Comparison of ENCODE assay signal across 8 mouse cellular contexts in genomic region chr11:116306126-116306982, GRCm38 (mm10). TPM values are rescaled to one million over a fixed set of nuclear protein-coding genes. Genes with fewer than 3 reads are reported as not detected.
DNase-seq lines count a peak whose midpoint lies in the region; ATAC-seq and TF ChIP-seq lines count a peak whose summit lies in the region.

No protein-coding gene starts in this region.

- intact Hi-C loops in gastrocnemius, adult 2 months (cut with DNase I), result no loop called here
- intact Hi-C loops in left cerebral cortex, adult 2 months (cut with DNase I), result loop anchor here (1.0 kb wide), 1 partner anchor 32 kb away; the partner anchor contains the start of gene Srp68

- TF ChIP-seq CTCF in gastrocnemius, adult 2 months (IDR thresholded peaks at IDR 0.05), result no peak
- TF ChIP-seq CTCF in hindbrain, postnatal 0 days (IDR thresholded peaks at IDR 0.05; ENCODE audit: low read depth), result no peak
- TF ChIP-seq CTCF in left cerebral cortex, adult 2 months (IDR thresholded peaks at IDR 0.05), result no peak; the same call in 1 of the 2 replicates

- no peaks in the 10 kb centered on the region for H3K27me3 ChIP-seq in hindbrain, postnatal 0 days (ENCODE audit: insufficient read depth, low read length)

- peak overlapping the region; percentile 79 for H3K4me3 ChIP-seq in gastrocnemius, adult 2 months
- peak overlapping the region; percentile 69 for H3K4me3 ChIP-seq in hindbrain, postnatal 0 days (ENCODE audit: low read length)
- H3K4me3 ChIP-seq in left cerebral cortex, adult 2 months, result peak overlapping the region; percentile 94

- peak; percentile 97 for DNase-seq in ZHBTc4 (ENCODE audit: low read depth, low spot score)
- DNase-seq in gastrocnemius, adult 2 months, result peak; percentile 96
- peak; percentile 98 for DNase-seq in hindbrain, postnatal 0 days (ENCODE audit: low spot score)
- DNase-seq in left cerebral cortex, adult 2 months (ENCODE audit: extremely low spot score in 1 of 2, low spot score in 2 of 2), result peak; percentile 92
- peak; percentile 86 to 90 for DNase-seq in right cerebral cortex, adult 2 months (ENCODE audit: low spot score in 2 of 2)
- DNase-seq in urinary bladder, postnatal 14 days (ENCODE audit: low spot score), result peak; percentile 94

- ATAC-seq in common myeloid progenitor, adult 5-6 weeks (replicated peaks; ENCODE audit: low read depth, poor library complexity, severe bottlenecking), result peak; percentile 97
- ATAC-seq in hindbrain, postnatal 0 days, result peak; percentile 94
- ATAC-seq in megakaryocyte, adult 5-6 weeks (ENCODE audit: poor library complexity, severe bottlenecking), result peak; percentile 100

- peaks cover 4% of the 10 kb centered on the region; the same call in 1 of the 2 replicates for H3K4me1 ChIP-seq in hindbrain, postnatal 0 days (ENCODE audit: insufficient read depth, low read length)

- H3K36me3 ChIP-seq in hindbrain, postnatal 0 days (ENCODE audit: insufficient read depth, low read length), result peaks cover 22% of the 10 kb centered on the region

- 2% methylated on average over 52 of the region's 53 CpGs for WGBS in hindbrain, postnatal 0 days

- peak overlapping the region; percentile 61 for H3K4me2 ChIP-seq in hindbrain, postnatal 0 days (ENCODE audit: low read depth, low read length)

- peak overlapping the region; percentile 92 for H3K27ac ChIP-seq in gastrocnemius, adult 2 months
- peak overlapping the region; percentile 60; the same call in 1 of the 2 replicates for H3K27ac ChIP-seq in hindbrain, postnatal 0 days
- peak overlapping the region; percentile 84 for H3K27ac ChIP-seq in left cerebral cortex, adult 2 months

- peak overlapping the region; percentile 80 for H3K9ac ChIP-seq in hindbrain, postnatal 0 days (replicated peaks; ENCODE audit: low read length)

- no peaks in the 10 kb centered on the region for H3K9me3 ChIP-seq in hindbrain, postnatal 0 days (ENCODE audit: low read length)

RNA-seq across cellular contexts. Expression of gene Exoc7, which starts 0.7 kb away (rescaled TPM):
- 19.5 and 34.3 TPM in 2 replicates for total RNA-seq in common myeloid progenitor, adult 5-6 weeks (2017)
- total RNA-seq in gastrocnemius, adult 2 months (2021), result 100 to 1,000 TPM in 1 of 2 experiments, 10 to 100 TPM in 1; 74.1 to 106 TPM
- total RNA-seq in hindbrain, postnatal 0 days (2014; rRNA removed), result 84.6 and 95.3 TPM in 2 replicates
- 128 TPM in 2 replicates for polyA plus RNA-seq in hindbrain, postnatal 0 days (2015; fragmentation: Nextera tagmentation; extraction: Ambion mirVana)
- total RNA-seq in left cerebral cortex, adult 2 months (2021), result 10 to 100 TPM; 89.8 to 98.5 TPM
- 29.2 and 34.8 TPM in 2 replicates for total RNA-seq in megakaryocyte, adult 5-6 weeks (2015)
- 20.3 and 27.3 TPM in 2 replicates for total RNA-seq in megakaryocyte, adult 5-6 weeks (2017)

RNA-seq across cellular contexts. Expression of gene Galr2, which starts 25.6 kb away (rescaled TPM):
- not detected in 2 replicates for total RNA-seq in common myeloid progenitor, adult 5-6 weeks (2017)
- under 1 TPM in 1 of 2 experiments, not detected in 1; 0.33 TPM for total RNA-seq in gastrocnemius, adult 2 months (2021)
- total RNA-seq in hindbrain, postnatal 0 days (2014; rRNA removed), result 0.40 TPM in 1 of 2 replicates, not detected in the other
- polyA plus RNA-seq in hindbrain, postnatal 0 days (2015; fragmentation: Nextera tagmentation; extraction: Ambion mirVana), result 0.34 and 0.44 TPM in 2 replicates
- not detected for total RNA-seq in left cerebral cortex, adult 2 months (2021)
- not detected in 2 replicates for total RNA-seq in megakaryocyte, adult 5-6 weeks (2015)
- 0.07 TPM in 1 of 2 replicates, not detected in the other for total RNA-seq in megakaryocyte, adult 5-6 weeks (2017)

RNA-seq across cellular contexts. Expression of gene Foxj1, which starts 28.8 kb away (rescaled TPM):
- not detected in 2 replicates for total RNA-seq in common myeloid progenitor, adult 5-6 weeks (2017)
- under 1 TPM in 1 of 2 experiments, not detected in 1; 0.14 TPM for total RNA-seq in gastrocnemius, adult 2 months (2021)
- 37.6 and 40.0 TPM in 2 replicates for total RNA-seq in hindbrain, postnatal 0 days (2014; rRNA removed)
- 15.5 and 16.6 TPM in 2 replicates for polyA plus RNA-seq in hindbrain, postnatal 0 days (2015; fragmentation: Nextera tagmentation; extraction: Ambion mirVana)
- total RNA-seq in left cerebral cortex, adult 2 months (2021), result 1 to 10 TPM; 4.2 to 4.4 TPM
- total RNA-seq in megakaryocyte, adult 5-6 weeks (2015), result not detected in 2 replicates
- not detected in 2 replicates for total RNA-seq in megakaryocyte, adult 5-6 weeks (2017)

RNA-seq across cellular contexts. Expression of gene Srp68, which starts 32.3 kb away (rescaled TPM):
- total RNA-seq in common myeloid progenitor, adult 5-6 weeks (2017), result 56.9 and 62.6 TPM in 2 replicates
- total RNA-seq in gastrocnemius, adult 2 months (2021), result 10 to 100 TPM; 87.7 to 89.2 TPM
- total RNA-seq in hindbrain, postnatal 0 days (2014; rRNA removed), result 18.3 and 22.5 TPM in 2 replicates
- polyA plus RNA-seq in hindbrain, postnatal 0 days (2015; fragmentation: Nextera tagmentation; extraction: Ambion mirVana), result 50.4 and 50.8 TPM in 2 replicates
- 10 to 100 TPM; 70.5 to 75.4 TPM for total RNA-seq in left cerebral cortex, adult 2 months (2021)
- 17.4 and 21.0 TPM in 2 replicates for total RNA-seq in megakaryocyte, adult 5-6 weeks (2015)
- total RNA-seq in megakaryocyte, adult 5-6 weeks (2017), result 17.8 and 19.3 TPM in 2 replicates

Comparison
In these comparisons a context has a peak if more than half of its experiments do, and no peak if none do; other contexts are left out.
1. Peak in every context shown above with its lines: DNase-seq, ATAC-seq, H3K4me3 ChIP-seq and H3K27ac ChIP-seq.